Mouse (Mus musculus): ENCODE measurements around the gene Ascl3.

Ascl3 gene

GRCm38 (mm10) chr7:109710069-109710468, 21.5 kb downstream of the Ascl3 start:
- DNase-seq (ENCODE audit: low read depth): no peak

GRCm38 (mm10) chr7:109708961-109709382, 22.6 kb downstream of the Ascl3 start:
- no peak for DNase-seq (ENCODE audit: low read depth)

DNA sequence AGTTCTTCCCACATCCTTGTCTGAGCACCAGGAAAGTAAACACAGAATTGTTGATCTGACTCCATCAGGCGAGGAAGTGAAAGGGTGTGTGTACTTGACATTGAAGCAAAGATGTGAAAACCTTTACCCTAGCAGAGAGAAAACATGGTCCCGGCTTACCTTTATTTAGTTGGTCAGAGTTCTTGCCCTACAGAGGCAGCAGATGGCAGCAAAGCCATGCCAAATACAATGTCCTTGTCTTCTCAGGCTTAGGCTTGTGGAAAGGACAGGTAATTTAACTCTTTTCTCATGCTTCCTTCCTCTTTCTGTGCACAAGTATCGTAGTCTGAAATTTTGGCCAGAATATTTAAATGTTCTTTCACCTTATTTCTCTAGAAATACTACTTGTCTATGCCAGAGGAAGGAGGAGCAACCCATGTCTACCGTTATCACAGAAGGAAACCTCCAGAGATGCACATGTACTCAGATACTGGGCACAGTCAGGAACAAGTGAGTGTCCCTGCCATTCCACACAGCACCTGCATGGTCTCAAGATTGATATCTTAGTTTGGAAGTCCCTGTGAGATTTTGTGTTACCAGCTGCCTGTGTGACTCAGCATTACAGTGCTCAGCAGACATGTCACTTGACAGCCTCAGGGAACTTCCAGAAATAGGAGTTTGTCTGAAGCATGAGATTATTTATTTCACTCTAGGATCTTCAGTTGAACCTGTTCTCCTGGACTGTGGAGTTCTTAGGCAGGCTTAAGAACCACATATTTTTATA, 24.3 kb downstream of the Ascl3 start:
- no peak for DNase-seq (ENCODE audit: low read depth)

DNA sequence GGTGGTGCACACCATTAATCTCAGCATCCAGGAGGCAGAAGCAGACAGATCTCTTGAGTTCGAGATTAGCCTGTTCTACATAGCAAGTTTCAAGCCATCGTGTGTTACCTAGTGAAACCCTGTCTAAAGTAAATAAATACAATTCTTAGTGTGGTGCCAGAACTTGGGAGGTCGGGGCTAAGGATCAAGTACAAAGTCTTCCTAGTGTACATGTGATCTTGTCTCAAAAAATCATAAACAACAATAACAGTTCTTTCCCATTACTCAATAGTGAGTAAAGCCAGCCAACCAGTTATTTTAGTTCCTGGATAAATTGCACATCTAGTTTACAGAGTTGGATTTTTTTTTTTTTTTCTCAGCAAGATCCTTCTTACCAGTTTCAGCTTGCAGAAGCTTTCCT, 27.1 kb downstream of the Ascl3 start:
- no peak for DNase-seq (ENCODE audit: low read depth)

- no peak for DNase-seq (ENCODE audit: low read depth)
Observed at GRCm38 (mm10) chr7:109704016-109704377, 27.5 kb downstream of the Ascl3 start.

DNA sequence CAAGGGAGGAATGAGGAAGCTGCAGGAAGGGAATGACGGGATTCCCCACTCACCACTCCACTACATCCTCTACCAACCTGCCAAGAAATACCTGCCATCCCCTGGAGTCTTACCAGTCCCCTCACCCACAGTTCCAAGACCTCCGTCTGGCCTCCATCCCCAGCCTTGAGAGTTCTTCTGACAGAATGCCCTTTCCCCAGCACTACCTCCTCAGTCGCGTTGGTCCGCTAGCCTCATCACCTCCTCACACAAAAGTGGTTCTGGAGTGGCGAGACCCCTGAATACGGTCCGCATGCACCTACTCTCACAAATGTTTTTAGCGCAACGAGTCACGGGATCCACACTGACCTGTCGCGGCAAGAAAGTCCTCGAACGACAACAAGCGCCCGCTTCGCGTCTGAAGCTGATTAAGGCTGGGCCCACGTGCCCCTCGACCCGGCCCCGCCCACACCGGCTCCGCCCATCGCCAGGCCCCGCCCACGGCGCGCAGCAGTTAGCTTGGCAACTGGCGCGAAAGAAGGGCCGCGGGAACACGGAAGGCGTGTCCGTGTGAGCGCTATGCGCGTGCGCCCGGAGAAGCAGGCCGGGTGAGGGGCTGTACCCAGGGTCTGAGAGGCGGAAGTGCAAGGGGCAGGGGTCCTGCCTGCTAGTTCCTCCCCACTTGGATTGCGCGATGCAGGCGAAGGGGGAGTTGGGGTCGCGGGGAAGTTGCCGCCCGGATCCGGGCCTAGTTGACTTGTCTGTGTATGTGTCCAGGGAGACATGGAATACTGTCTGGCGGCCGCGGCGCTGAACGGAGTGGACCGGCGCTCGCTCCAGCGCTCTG, 28.1 kb downstream of the Ascl3 start, which contains the start of the genes St5 and Akip1:
St5 (minus strand) TSS at position 416 of the 826 bp plus-strand sequence.
Akip1 (plus strand) TSS at position 501 of the 826 bp plus-strand sequence.
- peak; percentile 66 for DNase-seq (ENCODE audit: low read depth)

DNA sequence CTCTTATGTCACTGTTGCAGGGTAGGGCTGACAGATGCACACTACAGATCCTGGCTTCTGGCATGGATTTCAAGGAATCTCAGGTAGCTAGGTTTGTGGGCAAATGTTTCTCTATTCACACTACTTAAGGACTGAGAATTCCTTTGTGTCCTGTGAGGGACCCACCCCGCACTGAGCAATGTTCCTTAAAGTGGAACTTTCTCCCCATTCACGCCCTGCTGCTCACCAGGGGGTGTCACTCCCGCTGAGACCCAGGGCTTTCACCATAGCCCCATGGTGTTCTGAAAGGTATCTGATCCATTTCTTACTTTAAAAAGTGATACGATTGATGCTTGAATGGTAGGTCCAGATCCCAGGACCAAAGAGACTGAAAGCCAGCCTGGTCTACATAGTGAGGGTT, 28.8 kb downstream of the Ascl3 start:
- no peak for DNase-seq (ENCODE audit: low read depth)

- no peak for DNase-seq (ENCODE audit: low read depth)
Observed at GRCm38 (mm10) chr7:109700213-109700612, 31.3 kb downstream of the Ascl3 start.

DNA sequence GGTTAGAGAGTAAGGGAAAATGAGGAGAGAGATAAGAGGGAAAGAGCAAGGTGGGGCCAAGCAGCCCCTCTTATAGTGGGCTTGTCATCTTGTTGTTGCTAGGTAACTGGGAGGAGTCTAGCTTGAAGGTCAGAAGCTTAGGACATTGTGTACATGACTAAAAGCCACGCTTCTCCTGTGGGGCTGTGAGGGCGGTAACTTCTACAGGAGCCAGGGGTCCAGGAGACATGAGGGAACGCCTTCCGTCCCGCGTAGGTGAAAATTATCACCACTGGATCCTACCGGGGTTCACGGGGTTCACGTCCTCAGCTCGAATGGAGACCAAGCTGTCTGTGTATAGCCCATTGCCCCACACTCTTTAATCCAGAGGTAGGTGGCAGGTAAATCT, 36.2 kb downstream of the Ascl3 start:
- DNase-seq (ENCODE audit: low read depth): no peak

- no peak for DNase-seq (ENCODE audit: low read depth)
Observed at GRCm38 (mm10) chr7:109694576-109695338, 36.8 kb downstream of the Ascl3 start.

DNA sequence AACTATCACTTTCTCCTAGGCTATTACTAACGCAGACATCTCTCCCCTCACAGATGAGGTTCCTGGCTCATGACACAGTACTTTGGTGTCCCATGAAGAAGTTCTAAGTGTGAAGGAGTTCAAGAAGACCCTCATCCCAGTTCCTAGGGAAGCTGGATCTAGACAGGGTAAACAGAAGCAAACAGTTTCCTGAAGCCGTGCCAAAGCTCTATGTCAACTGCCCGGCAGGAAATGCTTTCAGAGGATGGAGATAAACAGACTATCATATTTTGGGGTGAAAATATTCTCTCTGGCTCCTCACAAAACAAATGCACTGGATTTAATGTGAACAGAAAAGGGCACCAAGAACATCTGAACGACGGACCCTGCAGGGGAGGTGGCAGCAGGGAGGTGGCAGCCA, 40.6 kb downstream of the Ascl3 start:
- DNase-seq (ENCODE audit: low read depth): no peak

DNA sequence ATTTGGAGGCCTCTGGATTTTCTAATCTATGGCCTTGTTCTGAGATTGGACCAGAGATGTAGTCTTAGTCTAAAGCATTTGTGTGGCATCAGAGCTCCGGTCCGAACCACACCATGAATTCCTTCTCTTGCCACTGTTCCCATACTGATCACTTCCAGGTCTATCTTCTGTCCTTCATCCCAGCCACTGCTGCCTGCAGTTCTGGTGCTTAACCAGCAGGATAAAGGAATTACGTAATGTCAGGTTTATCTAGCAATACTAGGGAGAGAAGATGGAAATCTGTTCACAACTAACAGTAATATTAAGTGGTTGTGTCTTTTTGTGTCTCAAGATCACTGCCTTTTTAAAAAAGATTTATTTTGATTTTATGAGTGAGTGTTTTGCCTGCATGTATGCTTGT, 41.4 kb downstream of the Ascl3 start:
- no peak for DNase-seq (ENCODE audit: low read depth)

DNA sequence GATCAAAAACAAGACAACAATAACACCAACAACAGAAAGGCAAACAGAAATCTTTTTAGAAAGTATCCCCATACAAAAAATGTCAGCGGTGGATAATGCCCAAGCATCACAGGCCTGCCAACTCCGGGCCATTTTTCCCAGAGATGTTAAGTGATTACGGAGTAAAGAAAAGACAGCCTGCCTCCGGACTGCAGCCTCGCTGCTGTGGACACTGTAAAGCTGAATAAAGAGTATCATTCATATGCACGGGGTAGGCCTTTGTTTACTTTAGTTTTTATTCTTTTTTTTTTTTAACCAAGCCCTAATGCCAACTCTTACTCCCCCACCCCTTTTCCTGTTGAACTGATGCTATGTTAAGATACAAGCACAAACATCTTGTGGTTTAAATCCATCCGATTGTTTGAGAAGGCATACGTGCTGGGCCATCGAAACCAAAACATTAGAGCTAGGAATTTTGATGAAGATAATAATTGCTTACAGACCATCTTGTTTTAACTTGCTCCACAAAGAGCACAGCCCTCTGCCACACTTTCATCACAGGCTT, 44.9 kb downstream of the Ascl3 start:
- DNase-seq (ENCODE audit: low read depth): no peak

DNA sequence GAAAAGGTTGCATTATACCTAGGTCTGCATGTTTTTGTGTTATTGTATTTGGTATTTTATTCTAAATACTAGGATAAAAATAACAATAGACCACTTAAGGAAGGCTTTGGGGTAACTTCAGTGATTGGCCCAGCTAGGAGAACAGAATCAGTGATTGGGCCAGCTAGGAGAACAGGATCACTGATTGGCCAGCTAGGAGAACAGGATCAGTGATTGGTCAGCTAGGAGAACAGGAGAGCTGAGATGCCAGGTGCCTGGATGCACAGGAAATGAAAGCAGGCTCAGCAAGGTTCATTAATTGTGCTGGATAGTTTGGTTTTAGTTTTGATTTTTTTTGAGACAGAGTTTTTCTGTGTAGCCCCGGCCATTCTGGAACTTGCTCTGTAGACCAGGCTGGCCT, 50.6 kb downstream of the Ascl3 start:
- no peak for DNase-seq (ENCODE audit: low read depth)

DNA sequence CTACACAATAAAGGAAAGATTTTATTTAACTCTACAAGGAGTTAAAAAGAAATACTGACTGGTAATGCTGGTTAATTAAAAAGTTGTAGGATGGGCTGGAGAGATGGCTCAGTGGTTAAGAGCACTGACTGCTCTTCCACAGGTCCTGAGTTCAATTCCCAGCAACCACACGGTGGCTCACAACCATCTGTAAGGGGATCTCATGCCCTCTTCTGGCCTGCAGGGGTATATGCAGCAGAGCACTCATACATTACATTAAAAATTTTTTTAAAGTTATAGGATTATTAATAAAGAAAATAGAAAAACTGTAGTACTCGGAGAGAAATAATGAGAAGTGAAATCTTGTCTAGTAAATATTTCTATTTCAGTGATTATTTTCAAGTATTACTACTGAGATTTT, 51.2 kb downstream of the Ascl3 start:
- DNase-seq (ENCODE audit: low read depth): no peak
